Mouse (Mus musculus): ENCODE measurements around the gene Ms4a6c.

DNA sequence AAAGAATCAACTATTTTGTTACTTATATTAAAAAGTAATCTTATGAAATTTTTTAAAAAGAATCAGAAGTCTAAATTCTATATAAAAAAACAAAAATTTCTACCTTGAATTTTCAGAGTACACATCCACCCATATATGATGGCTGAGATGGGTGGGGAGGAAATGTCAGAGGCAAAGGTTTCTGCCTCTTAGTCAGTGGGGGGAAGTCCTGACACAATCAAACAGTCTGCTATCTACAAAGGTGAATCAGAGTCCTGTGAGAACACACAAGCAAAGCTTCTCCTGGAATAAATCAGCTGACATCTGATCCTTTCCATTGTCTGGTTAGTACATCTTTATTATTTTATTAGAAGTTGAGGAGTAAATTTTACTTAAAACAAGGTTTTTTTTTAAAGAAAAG is 25.8 kb upstream of the Ms4a6c start, which contains the start of gene Ms4a4b:
- TF ChIP-seq CTCF (IDR thresholded peaks at IDR 0.05; ENCODE audit: insufficient read depth, low read length) (no peak), POLR2A (IDR thresholded peaks at IDR 0.05; ENCODE audit: borderline replicate concordance, extremely low read depth, low read depth, low read length) (no peak)

Measured in lung, adult 2 months (tissue).